Mouse (Mus musculus) left cerebral cortex, adult 18-20 months (tissue): ENCODE measurements around the gene 1810010D01Rik. TPM values are rescaled to one million over a fixed set of nuclear protein-coding genes. Genes with fewer than 3 reads are reported as not detected.

Experiments used
- DNase-seq, 2 experiments: peaks; one replicate each; pipeline ENCODE4 v3.0.0; 2021 to 2022; ENCODE audit warnings: low spot score in 2 of 2, mixed read lengths in 1 of 2
- total RNA-seq, 2 experiments: library from RNA; stranded (reverse); gene quantifications; 2 replicates each; pipeline ENCODE4 v1.2.3; 2021

1810010D01Rik gene
- total RNA-seq, 2 experiments from 2014 or later, result 0.80 to 0.88 TPM

DNA sequence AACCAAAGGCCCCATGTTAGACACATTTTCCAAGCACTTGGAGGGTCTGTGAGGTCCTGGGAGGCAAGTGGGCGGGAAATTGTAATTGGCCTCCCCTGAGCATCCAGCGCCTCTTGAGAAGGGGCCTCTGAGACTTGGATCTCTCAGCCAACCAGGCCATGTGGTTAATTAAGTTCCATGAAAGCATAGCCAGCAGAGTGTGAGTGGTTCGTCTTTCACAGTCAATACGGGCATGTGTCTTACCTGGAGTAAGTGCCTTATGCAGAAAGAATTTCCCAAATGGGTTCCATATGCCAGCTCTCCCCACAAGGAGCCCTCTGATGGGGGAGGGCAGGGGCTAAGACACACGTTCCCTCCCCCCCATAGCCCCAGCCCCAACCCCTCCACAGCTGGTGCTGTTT lies 28.2 kb downstream of the 1810010D01Rik start:
- no peak for DNase-seq

DNA sequence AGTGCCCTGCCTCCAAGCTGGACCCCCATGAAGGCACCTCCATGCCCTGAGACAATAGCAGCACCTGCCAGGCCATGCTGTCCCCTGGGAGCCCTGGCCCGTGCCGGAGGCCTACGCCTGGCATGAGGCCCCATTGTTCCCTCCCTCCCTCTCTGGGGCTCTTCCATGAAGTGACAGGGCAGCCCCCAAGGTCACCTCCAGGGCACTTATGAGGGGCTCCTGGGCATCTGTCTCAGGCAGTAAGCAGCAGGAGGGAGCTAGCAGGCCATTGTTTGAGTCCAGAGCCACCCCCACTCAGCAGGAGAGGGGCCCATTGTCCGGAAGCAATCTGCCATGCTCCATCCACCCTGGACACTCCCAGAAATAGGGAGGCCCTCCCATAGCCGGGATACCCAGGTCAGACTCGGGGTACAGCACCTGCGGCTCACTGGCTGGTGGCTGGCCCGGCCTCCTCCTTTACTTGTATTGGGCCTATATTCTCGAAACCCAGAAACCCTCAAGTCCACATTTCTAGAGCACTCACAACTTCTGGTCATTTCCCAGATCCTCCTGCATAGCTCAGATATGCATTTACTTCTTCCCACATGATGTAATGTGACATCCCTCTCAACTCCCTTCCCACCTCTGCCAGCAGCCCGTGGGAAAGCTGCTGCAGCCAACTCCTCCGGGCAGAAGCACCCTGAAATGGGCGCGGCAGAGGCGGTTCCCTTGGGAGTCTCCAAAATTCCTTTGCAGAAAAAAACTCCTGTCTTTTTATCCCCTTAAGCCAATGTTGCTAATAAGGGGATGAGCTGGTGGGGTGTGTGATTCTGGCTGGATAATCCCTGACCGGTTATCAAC lies 30.9 kb downstream of the 1810010D01Rik start:
- DNase-seq, result peak in 1 of 2 experiments; percentile 34

DNA sequence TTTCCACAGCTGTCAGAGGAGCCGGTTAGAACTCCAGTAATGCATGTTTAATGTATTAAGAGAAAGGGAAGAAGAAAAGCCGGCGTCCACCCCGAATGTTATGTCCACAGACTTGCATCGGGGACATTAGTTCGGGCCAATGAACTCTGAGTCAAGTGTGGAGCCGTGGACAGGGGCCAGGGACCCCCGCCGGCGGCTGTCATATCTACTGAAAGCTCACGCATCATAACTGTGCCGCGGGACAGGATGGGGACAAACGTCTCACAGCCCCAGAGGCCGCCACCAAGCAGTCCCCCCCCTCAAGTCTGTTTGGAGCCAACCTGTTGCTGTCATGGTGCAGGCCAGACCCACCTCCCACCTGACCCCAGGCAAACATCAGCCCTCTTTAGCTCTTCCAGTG lies 34.4 kb downstream of the 1810010D01Rik start:
- no peak for DNase-seq

DNA sequence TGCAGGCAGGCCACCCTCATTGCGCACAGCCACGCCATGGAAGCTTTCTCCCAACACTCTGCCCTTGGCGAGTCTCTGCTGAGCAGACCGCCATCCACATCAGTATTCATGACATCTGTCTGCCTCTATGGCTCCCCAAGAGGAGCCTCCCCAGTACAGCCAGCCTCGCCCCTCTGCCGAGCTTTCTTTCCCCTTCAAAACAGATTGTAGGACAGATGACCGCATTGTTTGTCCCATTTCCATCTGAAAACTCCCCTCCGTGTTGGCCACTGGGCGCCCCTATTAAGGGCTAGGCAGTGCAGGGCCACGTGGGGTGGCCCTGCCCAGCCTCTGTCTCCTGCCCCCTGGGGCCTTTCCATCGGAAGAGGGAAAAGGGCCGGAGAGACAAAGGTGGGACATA lies 34.8 kb downstream of the 1810010D01Rik start:
- DNase-seq, result no peak

DNA sequence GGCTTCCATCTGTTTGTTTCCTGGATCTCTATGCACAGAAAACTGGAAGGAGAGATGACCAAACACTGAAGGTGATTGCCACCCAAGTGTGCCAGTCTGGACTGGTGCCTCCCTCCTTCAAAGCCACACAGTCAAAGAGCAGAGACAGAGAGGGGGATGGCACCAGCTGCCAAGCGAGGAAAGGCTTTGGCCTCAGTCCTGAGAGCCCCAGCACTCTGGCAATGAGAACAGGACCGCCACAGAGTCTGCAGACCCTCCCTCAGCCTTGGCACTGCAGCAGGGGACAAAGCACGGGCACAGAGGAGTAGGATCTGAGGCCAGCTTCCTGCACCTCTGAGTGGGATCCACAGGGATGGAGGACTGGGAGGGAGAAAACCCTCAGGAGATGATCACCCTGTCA lies 38.2 kb downstream of the 1810010D01Rik start:
- no peak for DNase-seq

DNA sequence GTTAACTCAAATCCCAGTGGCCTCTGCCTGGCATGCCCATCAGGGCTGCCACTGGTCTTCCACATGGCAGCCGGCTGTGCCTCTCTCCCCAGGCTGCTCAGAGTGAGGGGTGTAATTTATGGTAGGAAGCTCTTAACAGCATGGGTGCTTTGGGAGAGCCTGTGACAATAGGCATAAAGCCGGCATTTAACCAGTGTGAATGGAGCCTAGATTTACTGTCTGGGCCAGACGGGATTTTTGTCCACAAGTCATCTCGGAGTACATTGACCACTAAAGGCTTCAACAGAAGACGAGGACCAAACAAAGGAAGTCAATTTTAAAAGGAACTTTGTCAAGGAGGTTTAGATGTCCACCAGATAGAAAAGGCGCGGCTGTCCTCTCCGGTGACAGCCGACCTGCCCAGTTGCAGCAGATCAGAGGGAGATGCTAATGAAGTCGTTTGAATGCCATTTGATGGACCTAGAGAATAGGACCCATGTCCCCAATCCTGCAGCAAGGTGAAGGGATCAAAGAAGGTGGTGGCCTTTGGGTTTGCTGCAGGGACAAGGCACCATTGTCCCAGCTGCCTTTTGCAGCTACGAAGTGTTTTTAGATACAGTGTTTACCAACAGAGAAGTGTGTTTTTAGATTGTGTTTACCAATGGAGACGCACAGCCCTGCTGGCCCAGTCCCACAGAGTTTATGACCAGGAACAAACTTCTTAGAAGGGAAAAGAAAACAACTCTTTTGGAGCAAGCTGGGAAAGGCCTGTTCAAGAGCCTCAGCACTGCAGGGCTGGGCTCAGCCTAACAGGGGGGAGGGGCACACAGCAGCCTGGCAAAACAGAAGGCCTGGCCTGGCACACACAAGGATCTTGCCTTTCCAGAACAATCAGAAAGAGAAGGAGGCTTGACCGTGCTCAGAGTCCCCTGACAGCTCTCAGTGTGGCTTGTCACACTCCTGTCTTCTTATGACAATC lies 48.4 kb downstream of the 1810010D01Rik start:
- DNase-seq, result no peak

Other genes with a start within 250 kb of the 1810010D01Rik start
- gene Tpcn2, start 75.9 kb upstream of the 1810010D01Rik start, total RNA-seq, result 1 to 10 TPM; 4.8 to 5.4 TPM
- 1 to 10 TPM; 1.7 to 1.8 TPM for gene Mrgprf, start 92.7 kb upstream of the 1810010D01Rik start, total RNA-seq
- not detected for gene Mrgprd, start 106.7 kb upstream of the 1810010D01Rik start, total RNA-seq